8 mouse cellular contexts compared by ENCODE assay signal in genomic region chr2:155018251-155018755, GRCm38 (mm10). TPM values are rescaled to one million over a fixed set of nuclear protein-coding genes. Genes with fewer than 3 reads are reported as not detected.
DNase-seq lines count a peak whose midpoint lies in the region; ATAC-seq and TF ChIP-seq lines count a peak whose summit lies in the region.
"Not testable (repeated sequence)": the region's sequence is repeated elsewhere in the genome, so short reads cannot be mapped to it uniquely, and the experiment has no call there.

TSS of gene Gm14226 (plus strand) at chr2:155018266.

- peaks cover 35% of the 10 kb centered on the region for H3K27me3 ChIP-seq in heart, embryonic 13.5 days (replicated peaks)
- H3K27me3 ChIP-seq in intestine, embryonic 15.5 days (replicated peaks); limb, embryonic 15.5 days; neural tube, embryonic 14.5 days (ENCODE audit: control insufficient read depth, insufficient read depth, low read length): not testable (repeated sequence)
- H3K27me3 ChIP-seq in megakaryocyte, embryonic 14.5 days (replicated peaks): peaks cover 22% of the 10 kb centered on the region

- not testable (repeated sequence) for H3K4me1 ChIP-seq in bone marrow, adult 2 months (ENCODE audit: control insufficient read depth, insufficient read depth, low read length); embryonic fibroblast, embryonic 13.5 days (ENCODE audit: control insufficient read depth, insufficient read depth, low read length); intestine, embryonic 15.5 days (replicated peaks); limb, embryonic 15.5 days; megakaryocyte, embryonic 14.5 days; neural tube, embryonic 14.5 days (ENCODE audit: control insufficient read depth, insufficient read depth, low read length)
- peaks cover 14% of the 10 kb centered on the region for H3K4me1 ChIP-seq in heart, embryonic 13.5 days

- not testable (repeated sequence) for H3K9me3 ChIP-seq in heart, embryonic 13.5 days; intestine, embryonic 15.5 days; limb, embryonic 15.5 days; neural tube, embryonic 14.5 days (ENCODE audit: control insufficient read depth, low read length)
- peaks cover 21% of the 10 kb centered on the region for H3K9me3 ChIP-seq in megakaryocyte, embryonic 14.5 days

- 2% methylated on average over 24 of the region's 26 CpGs for WGBS in bone marrow, adult 2 months
- WGBS in heart, embryonic 13.5 days: under 1% methylated on average over 24 of the region's 26 CpGs
- WGBS in intestine, embryonic 15.5 days: 1% methylated on average over 24 of the region's 26 CpGs
- 3% methylated on average over 24 of the region's 26 CpGs for WGBS in limb, embryonic 15.5 days
- WGBS in neural tube, embryonic 14.5 days: 1% methylated on average over 23 of the region's 26 CpGs

- not testable (repeated sequence) for TF ChIP-seq CTCF in bone marrow, adult 2 months (IDR thresholded peaks at IDR 0.05; ENCODE audit: control insufficient read depth, insufficient read depth, low read length); embryonic fibroblast, embryonic 13.5 days (IDR thresholded peaks at IDR 0.05; ENCODE audit: borderline replicate concordance, insufficient read depth, low read length)

- H3K9ac ChIP-seq in heart, embryonic 13.5 days: peak within 1 kb of the TSS; percentile 80
- H3K9ac ChIP-seq in intestine, embryonic 15.5 days: peak within 1 kb of the TSS; percentile 46
- peak within 1 kb of the TSS; percentile 26; the same call in 1 of the 2 replicates for H3K9ac ChIP-seq in limb, embryonic 15.5 days
- peak within 1 kb of the TSS; percentile 29; the same call in 1 of the 2 replicates for H3K9ac ChIP-seq in neural tube, embryonic 14.5 days (replicated peaks; ENCODE audit: low read depth, low read length)

- H3K4me3 ChIP-seq in bone marrow, adult 2 months (replicated peaks; ENCODE audit: control insufficient read depth, low read depth, low read length): peak within 1 kb of the TSS; percentile 61
- peak within 1 kb of the TSS; percentile 37 for H3K4me3 ChIP-seq in embryonic fibroblast, embryonic 13.5 days (ENCODE audit: insufficient read depth, low read length)
- H3K4me3 ChIP-seq in heart, embryonic 13.5 days: peak within 1 kb of the TSS; percentile 58
- H3K4me3 ChIP-seq in intestine, embryonic 15.5 days (replicated peaks): peak within 1 kb of the TSS; percentile 39
- peak within 1 kb of the TSS; percentile 45 for H3K4me3 ChIP-seq in limb, embryonic 15.5 days
- peak within 1 kb of the TSS; percentile 89 for H3K4me3 ChIP-seq in megakaryocyte, embryonic 14.5 days (replicated peaks)
- H3K4me3 ChIP-seq in neural tube, embryonic 14.5 days (ENCODE audit: low read depth, low read length): peak within 1 kb of the TSS; percentile 31

- H3K4me2 ChIP-seq in heart, embryonic 13.5 days: peak within 1 kb of the TSS; percentile 84
- peak within 1 kb of the TSS; percentile 92 for H3K4me2 ChIP-seq in intestine, embryonic 15.5 days (replicated peaks)
- H3K4me2 ChIP-seq in limb, embryonic 15.5 days: peak within 1 kb of the TSS; percentile 82
- peak within 1 kb of the TSS; percentile 87 for H3K4me2 ChIP-seq in neural tube, embryonic 14.5 days (ENCODE audit: low read depth, low read length)

- not testable (repeated sequence) for TF ChIP-seq POLR2A in bone marrow, adult 2 months (IDR thresholded peaks at IDR 0.05; ENCODE audit: borderline replicate concordance, control insufficient read depth, low read depth, low read length); embryonic fibroblast, embryonic 13.5 days (IDR thresholded peaks at IDR 0.05; ENCODE audit: low read depth, low read length)

- peak; percentile 57 for DNase-seq in 416B (ENCODE audit: low read depth)

- ATAC-seq in heart, embryonic 13.5 days (ENCODE audit: extremely low read depth, insufficient number of reproducible peaks, low FRiP score, low TSS enrichment); intestine, embryonic 15.5 days; limb, embryonic 15.5 days (ENCODE audit: insufficient number of reproducible peaks, low FRiP score, low TSS enrichment, low read depth); neural tube, embryonic 14.5 days (ENCODE audit: low read depth): not testable (repeated sequence)

- H3K36me3 ChIP-seq in heart, embryonic 13.5 days; intestine, embryonic 15.5 days; limb, embryonic 15.5 days; megakaryocyte, embryonic 14.5 days (replicated peaks; ENCODE audit: low read length); neural tube, embryonic 14.5 days (ENCODE audit: control insufficient read depth, insufficient read depth, low read length): not testable (repeated sequence)

- H3K27ac ChIP-seq in bone marrow, adult 2 months (ENCODE audit: control insufficient read depth, insufficient read depth, low read depth, low read length, poor library complexity): 0 out of 2 replicates have a peak within 1 kb of the TSS, but pooled peaks have one; percentile 1
- peak within 1 kb of the TSS; percentile 37 for H3K27ac ChIP-seq in embryonic fibroblast, embryonic 13.5 days (ENCODE audit: insufficient read depth, low read length)
- H3K27ac ChIP-seq in heart, embryonic 13.5 days (replicated peaks): peak within 1 kb of the TSS; percentile 51
- peak within 1 kb of the TSS; percentile 86 for H3K27ac ChIP-seq in intestine, embryonic 15.5 days
- peak within 1 kb of the TSS; percentile 85 for H3K27ac ChIP-seq in limb, embryonic 15.5 days
- peak within 1 kb of the TSS; percentile 69 for H3K27ac ChIP-seq in neural tube, embryonic 14.5 days (ENCODE audit: low read depth, low read length)

RNA-seq across cellular contexts. Expression of gene Gm14226, which starts in this region (rescaled TPM):
- not detected in 2 replicates for polyA plus RNA-seq in bone marrow, adult 2 months (2011; ENCODE audit: insufficient read depth, insufficient read length, low replicate concordance, missing spikeins)
- polyA plus RNA-seq in embryonic fibroblast, embryonic 13.5 days (2011; ENCODE audit: insufficient read length, low read depth, missing spikeins): 0.21 TPM in 1 of 2 replicates, not detected in the other
- polyA plus RNA-seq in heart, embryonic 13.5 days (2015; fragmentation: Nextera tagmentation; extraction: Ambion mirVana): 0.37 and 0.53 TPM in 2 replicates
- 2.3 and 2.7 TPM in 2 replicates for polyA plus RNA-seq in intestine, embryonic 15.5 days (2015; fragmentation: Nextera tagmentation; extraction: Ambion mirVana)
- 2.9 and 3.7 TPM in 2 replicates for polyA plus RNA-seq in limb, embryonic 15.5 days (2015; fragmentation: Nextera tagmentation; extraction: Ambion mirVana)
- not detected in 2 replicates for polyA plus RNA-seq in megakaryocyte, embryonic 14.5 days (2012; ENCODE audit: insufficient read depth, low replicate concordance)
- 0.42 and 0.46 TPM in 2 replicates for polyA plus RNA-seq in neural tube, embryonic 14.5 days (2014; fragmentation: Nextera tagmentation; extraction: Ambion mirVana)

Comparison
In these comparisons a context has a peak if more than half of its experiments do, and no peak if none do; other contexts are left out.
1. H3K27ac ChIP-seq: peak in every context shown above with its lines; median percentile 86 in intestine, embryonic 15.5 days; 85 in limb, embryonic 15.5 days; 69 in neural tube, embryonic 14.5 days; 51 in heart, embryonic 13.5 days; 37 in embryonic fibroblast, embryonic 13.5 days; 1 in bone marrow, adult 2 months.
2. H3K4me3 ChIP-seq: peak in every context shown above with its lines; median percentile 89 in megakaryocyte, embryonic 14.5 days; 61 in bone marrow, adult 2 months; 58 in heart, embryonic 13.5 days; 45 in limb, embryonic 15.5 days; 39 in intestine, embryonic 15.5 days; 37 in embryonic fibroblast, embryonic 13.5 days; 31 in neural tube, embryonic 14.5 days.
3. H3K9ac ChIP-seq: peak in every context shown above with its lines; median percentile 80 in heart, embryonic 13.5 days; 46 in intestine, embryonic 15.5 days; 29 in neural tube, embryonic 14.5 days; 26 in limb, embryonic 15.5 days.